Mouse (Mus musculus) C2C12 (cell line): ENCODE measurements around the gene Rab40b. TPM values are rescaled to one million over a fixed set of nuclear protein-coding genes. Genes with fewer than 3 reads are reported as not detected.
"Not testable (repeated sequence)": the region's sequence is repeated elsewhere in the genome, so short reads cannot be mapped to it uniquely, and the experiment has no call there.

ENCODE experiments used
- H3K27me3 ChIP-seq: one replicate; pipeline ENCODE4 v1.6.1; 2011; ENCODE audit not compliant: control insufficient read depth, insufficient read depth, insufficient read length
- H3K36me3 ChIP-seq: one replicate; pipeline ENCODE4 v1.6.1; 2011; ENCODE audit not compliant: control insufficient read depth, insufficient read depth
- H3K4me3 ChIP-seq: one replicate; pipeline ENCODE4 v1.5.1; 2011; ENCODE audit warnings: mild to moderate bottlenecking, control low read depth; ENCODE audit not compliant: poor library complexity, insufficient read depth, severe bottlenecking
- H3K79me2 ChIP-seq: one replicate; pipeline ENCODE4 v1.6.1; 2011; ENCODE audit not compliant: control insufficient read depth, insufficient read depth
- H3K79me3 ChIP-seq: one replicate; pipeline ENCODE4 v1.6.1; 2011; ENCODE audit warnings: low read depth, control low read depth
- H3ac ChIP-seq: one replicate; pipeline ENCODE3; 2011; ENCODE audit warnings: low read depth; ENCODE audit not compliant: control insufficient read depth, insufficient read length
- CEBPB ChIP-seq: IDR thresholded peaks from one replicate; pipeline ENCODE4 v1.6.1; 2011; ENCODE audit warnings: low read depth, mild to moderate bottlenecking, control low read depth, moderate library complexity
- CTCF ChIP-seq: IDR thresholded peaks from one replicate; pipeline ENCODE4 v1.5.1; 2011; ENCODE audit not compliant: control insufficient read depth, insufficient read depth, insufficient read length
- FOSL1 ChIP-seq: IDR thresholded peaks from one replicate; pipeline ENCODE4 v1.8.0; 2011; ENCODE audit warnings: mild to moderate bottlenecking, low read length; ENCODE audit not compliant: poor library complexity, insufficient read depth, severe bottlenecking
- MAX ChIP-seq: IDR thresholded peaks from one replicate; pipeline ENCODE4 v1.6.1; 2011; ENCODE audit warnings: mild to moderate bottlenecking, control low read depth
- MYOD1 ChIP-seq: IDR thresholded peaks from one replicate; pipeline ENCODE4 v1.6.1; 2011; ENCODE audit warnings: low read depth; ENCODE audit not compliant: control insufficient read depth, insufficient read length
- MYOG ChIP-seq: IDR thresholded peaks from one replicate; pipeline ENCODE4 v1.6.1; 2011; ENCODE audit not compliant: control insufficient read depth, insufficient read length; ENCODE audit errors: extremely low read depth
- USF1 ChIP-seq: IDR thresholded peaks from one replicate; pipeline ENCODE4 v1.6.1; 2011; ENCODE audit warnings: low read depth, mild to moderate bottlenecking, control low read depth, moderate library complexity
- microRNA-seq: library from miRNA; unstranded; fragments of <30 nt; microRNA quantifications from one replicate; pipeline ENCODE4, GENCODE M21; 2019; ENCODE audit warnings: borderline microRNAs expressed
- polyA plus RNA-seq: library from polyadenylated mRNA; unstranded; fragments of >200 nt; fragmentation: generic; extraction: Trizol; gene quantifications from one replicate; pipeline ENCODE4 v1.2.1, GENCODE M21; 2012; ENCODE audit warnings: missing spikeins

The Rab40b gene
- polyA plus RNA-seq, 1 experiment: 0.41 TPM

DNA sequence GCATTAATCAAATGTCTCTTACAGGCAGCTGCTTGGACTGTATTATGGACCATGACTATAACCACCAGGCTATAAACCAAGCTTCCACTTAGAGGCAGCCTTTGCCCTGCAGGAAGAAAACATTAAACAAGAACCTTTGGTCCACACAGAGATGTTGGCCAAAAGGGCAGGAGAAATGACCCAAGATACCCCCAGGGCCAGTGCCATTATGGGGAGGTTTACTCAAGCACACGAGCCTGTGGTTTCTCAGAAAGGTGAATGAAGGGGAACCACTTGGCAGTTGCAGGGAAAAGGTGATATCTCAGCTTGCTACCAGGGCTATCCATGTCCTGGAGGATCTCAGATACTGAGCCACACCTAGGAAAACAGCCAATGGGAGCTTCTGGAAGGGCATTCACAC lies 62.0 kb downstream of the Rab40b start:
- Histone ChIP-seq H3K79me2 (no peaks in the 10 kb centered on the region), H3K79me3 (peaks cover 2% of the 10 kb centered on the region), H3K27me3 (no peaks in the 10 kb centered on the region), H3K4me3 (no peak overlapping the region), H3K36me3 (peaks cover 51% of the 10 kb centered on the region), H3ac (no peak overlapping the region)
- TF ChIP-seq MYOG: no peak

DNA sequence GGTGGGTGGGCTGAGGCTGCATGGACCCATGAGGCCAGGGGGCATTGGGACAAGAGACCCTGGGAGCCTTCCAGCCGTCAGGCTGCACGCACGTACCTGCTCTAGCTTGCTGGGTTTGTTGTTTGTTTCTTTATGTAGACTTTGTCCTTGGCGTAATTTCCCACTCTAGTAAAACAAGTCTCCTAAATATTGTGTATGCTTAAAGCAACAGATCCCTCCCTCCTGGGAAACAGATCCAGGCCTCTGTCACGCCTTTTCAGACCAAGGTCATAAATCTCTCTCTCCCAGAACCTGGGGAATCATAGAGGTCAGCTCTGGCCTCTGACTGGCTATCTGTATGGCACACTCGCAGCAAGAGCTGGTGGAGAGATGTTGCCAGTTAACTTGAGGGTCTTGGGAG lies 80.3 kb downstream of the Rab40b start:
- H3ac ChIP-seq, H3K4me3 ChIP-seq, H3K79me3 ChIP-seq, H3K79me2 ChIP-seq, H3K27me3 ChIP-seq: not testable (repeated sequence)
- peaks cover 73% of the 10 kb centered on the region for H3K36me3 ChIP-seq

DNA sequence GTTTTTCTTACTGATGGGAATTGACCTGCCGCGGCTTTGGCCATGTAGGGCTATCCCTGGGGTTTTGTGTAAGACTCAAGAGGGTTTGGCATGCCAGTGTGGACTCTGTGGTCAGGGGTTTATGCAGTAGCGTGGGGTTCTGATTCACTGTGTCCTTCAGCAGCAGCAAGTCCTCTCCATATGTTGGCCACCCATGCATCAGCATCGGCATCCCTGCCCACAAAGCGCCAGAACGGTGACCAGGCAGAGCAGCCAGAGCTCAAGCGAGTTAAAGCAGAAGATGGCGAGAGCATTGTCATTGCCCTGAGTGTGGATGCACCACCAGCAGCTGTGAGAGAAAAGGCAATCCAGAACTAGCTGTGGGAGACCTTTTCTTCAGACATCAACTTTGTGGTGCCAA lies 81.4 kb downstream of the Rab40b start:
- H3K27me3 ChIP-seq: no peaks in the 10 kb centered on the region
- no peaks in the 10 kb centered on the region for H3K79me2 ChIP-seq
- no peak overlapping the region for H3ac ChIP-seq
- no peaks in the 10 kb centered on the region for H3K79me3 ChIP-seq
- TF ChIP-seq FOSL1 (no peak), MYOD1 (no peak), MYOG (no peak), CEBPB (no peak), MAX (no peak), USF1 (no peak), CTCF (no peak)
- no peak overlapping the region for H3K4me3 ChIP-seq
- peaks cover 84% of the 10 kb centered on the region for H3K36me3 ChIP-seq

Small RNAs within 50 kb of the gene (microRNA-seq; reads per million reads assigned to microRNA genes)
- not detected for gene Mir7236

Other genes with a start within 250 kb of the Rab40b start
- 0.02 TPM for gene Tex19.1, start 242.1 kb downstream of the Rab40b start, polyA plus RNA-seq
- not detected for gene Uts2r, start 228.0 kb downstream of the Rab40b start, polyA plus RNA-seq
- gene Hexdc, start 183.8 kb downstream of the Rab40b start, polyA plus RNA-seq: 5.4 TPM
- gene Ogfod3, start 183.5 kb downstream of the Rab40b start, polyA plus RNA-seq: 10.8 TPM
- 23.8 TPM for gene Cybc1, start 158.9 kb downstream of the Rab40b start, polyA plus RNA-seq
- gene Narf, start 151.0 kb downstream of the Rab40b start, polyA plus RNA-seq: 4.0 TPM
- 43.1 TPM for gene Foxk2, start 128.3 kb downstream of the Rab40b start, polyA plus RNA-seq
- gene Wdr45b, start 33.8 kb downstream of the Rab40b start, polyA plus RNA-seq: 60.9 TPM
- 5.3 TPM for gene Fn3krp, start 33.1 kb upstream of the Rab40b start, polyA plus RNA-seq
- gene Fn3k, start 46.7 kb upstream of the Rab40b start, polyA plus RNA-seq: 0.04 TPM
- gene Tbcd, start 63.7 kb upstream of the Rab40b start, polyA plus RNA-seq: 69.2 TPM
- gene Zfp750, start 131.1 kb upstream of the Rab40b start, polyA plus RNA-seq: 0.11 TPM